19 mouse cellular contexts compared by ENCODE assay signal in genomic region chr1:23418059-23418458, GRCm38 (mm10). TPM values are rescaled to one million over a fixed set of nuclear protein-coding genes. Genes with fewer than 3 reads are reported as not detected.
DNase-seq lines count a peak whose midpoint lies in the region; ATAC-seq and TF ChIP-seq lines count a peak whose summit lies in the region.
"Had no signal": no experiment of that assay in that cellular context is flagged by ENCODE, and none has a peak within 500 bp of the region (broad histone marks: within the 10 kb centered on the region; RNA-seq: fewer than 3 reads in every experiment).

No protein-coding gene starts in this region.

- no peak overlapping the region for H3K4me3 ChIP-seq in lung, embryonic 14.5 days (ENCODE audit: low read depth, low read length)
- H3K4me3 ChIP-seq in liver, embryonic 13.5 days (replicated peaks) = no peak overlapping the region
- no peak overlapping the region for H3K4me3 ChIP-seq in liver, postnatal 0 days (ENCODE audit: low read depth, low read length)
- H3K4me3 ChIP-seq: embryonic facial prominence, embryonic 10.5 days; forebrain, embryonic 10.5 days; gastrocnemius, adult 2 months; heart, embryonic 13.5 days; hindbrain, embryonic 12.5 days had no signal

- WGBS in lung, embryonic 14.5 days = 29% methylated on average over 2 of the region's 2 CpGs
- 51% methylated on average over 2 of the region's 2 CpGs for WGBS in liver, embryonic 13.5 days (ENCODE audit: insufficient replicate concordance)
- 60% methylated on average over 2 of the region's 2 CpGs for WGBS in liver, postnatal 0 days (ENCODE audit: insufficient replicate concordance)

- no peak overlapping the region for H3K9ac ChIP-seq in lung, embryonic 14.5 days
- peak overlapping the region; percentile 34; the same call in 1 of the 2 replicates for H3K9ac ChIP-seq in liver, embryonic 13.5 days
- no peak overlapping the region for H3K9ac ChIP-seq in liver, postnatal 0 days (replicated peaks)
- H3K9ac ChIP-seq: heart, embryonic 13.5 days; hindbrain, embryonic 12.5 days had no signal

- H3K9me3 ChIP-seq in lung, embryonic 14.5 days (ENCODE audit: low read depth, low read length) = no peaks in the 10 kb centered on the region
- no peaks in the 10 kb centered on the region for H3K9me3 ChIP-seq in liver, embryonic 13.5 days (replicated peaks)
- no peaks in the 10 kb centered on the region for H3K9me3 ChIP-seq in liver, postnatal 0 days (ENCODE audit: low read length)
- H3K9me3 ChIP-seq: embryonic facial prominence, embryonic 10.5 days; forebrain, embryonic 10.5 days; heart, embryonic 13.5 days; hindbrain, embryonic 12.5 days had no signal

- H3K27me3 ChIP-seq in lung, embryonic 14.5 days (ENCODE audit: insufficient read depth, low read length) = no peaks in the 10 kb centered on the region
- no peaks in the 10 kb centered on the region for H3K27me3 ChIP-seq in liver, embryonic 13.5 days
- no peaks in the 10 kb centered on the region for H3K27me3 ChIP-seq in liver, postnatal 0 days (ENCODE audit: insufficient read depth, low read length)
- H3K27me3 ChIP-seq: heart, embryonic 13.5 days; hindbrain, embryonic 12.5 days had no signal

- no peak overlapping the region for H3K27ac ChIP-seq in lung, embryonic 14.5 days (ENCODE audit: low read depth)
- H3K27ac ChIP-seq in liver, embryonic 13.5 days = peak overlapping the region; percentile 85
- H3K27ac ChIP-seq in liver, postnatal 0 days (ENCODE audit: low read depth) = peak overlapping the region; percentile 30; the same call in 1 of the 2 replicates
- H3K27ac ChIP-seq: embryonic facial prominence, embryonic 10.5 days; forebrain, embryonic 10.5 days; gastrocnemius, adult 2 months; heart, embryonic 13.5 days; hindbrain, embryonic 12.5 days had no signal

- peaks cover 3% of the 10 kb centered on the region; the same call in 1 of the 2 replicates for H3K4me1 ChIP-seq in lung, embryonic 14.5 days (ENCODE audit: insufficient read depth)
- H3K4me1 ChIP-seq in liver, embryonic 13.5 days (replicated peaks) = peaks cover 35% of the 10 kb centered on the region
- peaks cover 12% of the 10 kb centered on the region for H3K4me1 ChIP-seq in liver, postnatal 0 days (ENCODE audit: insufficient read depth)
- H3K4me1 ChIP-seq: embryonic facial prominence, embryonic 10.5 days; forebrain, embryonic 10.5 days; heart, embryonic 13.5 days; hindbrain, embryonic 12.5 days had no signal

- TF ChIP-seq CTCF in lung, embryonic 14.5 days (IDR thresholded peaks at IDR 0.05; ENCODE audit: low read depth) = no peak
- no peak for TF ChIP-seq CTCF in liver, postnatal 0 days (IDR thresholded peaks at IDR 0.05; ENCODE audit: low read depth)

- no peak overlapping the region for H3K4me2 ChIP-seq in lung, embryonic 14.5 days
- H3K4me2 ChIP-seq in liver, embryonic 13.5 days = peak overlapping the region; percentile 59
- H3K4me2 ChIP-seq in liver, postnatal 0 days (ENCODE audit: low read depth, low read length) = no peak overlapping the region
- H3K4me2 ChIP-seq: heart, embryonic 13.5 days; hindbrain, embryonic 12.5 days had no signal

- TF ChIP-seq EP300 in liver, postnatal 0 days (IDR thresholded peaks at IDR 0.05; ENCODE audit: low read depth) = no peak

- no peaks in the 10 kb centered on the region for H3K36me3 ChIP-seq in lung, embryonic 14.5 days (ENCODE audit: insufficient read depth)
- H3K36me3 ChIP-seq in liver, embryonic 13.5 days = no peaks in the 10 kb centered on the region
- H3K36me3 ChIP-seq in liver, postnatal 0 days (replicated peaks; ENCODE audit: insufficient read depth, low read length) = no peaks in the 10 kb centered on the region
- H3K36me3 ChIP-seq: embryonic facial prominence, embryonic 10.5 days; forebrain, embryonic 10.5 days; heart, embryonic 13.5 days; hindbrain, embryonic 12.5 days had no signal

- peak; percentile 96 for ATAC-seq in lung, embryonic 14.5 days (ENCODE audit: insufficient read depth)
- ATAC-seq in common myeloid progenitor, adult 5-6 weeks (replicated peaks; ENCODE audit: low read depth, poor library complexity, severe bottlenecking) = peak; percentile 2; the same call in 1 of the 2 replicates
- ATAC-seq in liver, embryonic 13.5 days (ENCODE audit: low read depth) = peak; percentile 18; the same call in 1 of the 2 replicates
- no peak for ATAC-seq in liver, postnatal 0 days
- ATAC-seq: forebrain, embryonic 14.5 days had no signal

- peak; percentile 90 for DNase-seq in lung, embryonic 14.5 days
- DNase-seq in lung, adult 18-20 months = no peak
- no peak for DNase-seq in liver, embryonic 13.5 days
- no peak for DNase-seq in liver, postnatal 0 days
- DNase-seq in heart, adult 9 months (ENCODE audit: low spot score in 2 of 2) = no peak
- DNase-seq in adrenal gland, postnatal 36 days = no peak
- DNase-seq: adrenal gland, postnatal 10 days; cerebellum, adult 11-12 months; cerebellum, adult 9-10 months; cerebellum, postnatal 25 days; gastrocnemius, adult 2 months; gastrocnemius, postnatal 25 days; heart, postnatal 4 days had no signal

RNA-seq across cellular contexts. Expression of gene Ogfrl1, which starts 20.5 kb away (rescaled TPM):
- polyA plus RNA-seq in lung, embryonic 14.5 days (2014; fragmentation: Nextera tagmentation; extraction: Ambion mirVana) = 14.2 and 15.6 TPM in 2 replicates
- 55.1 and 61.4 TPM in 2 replicates for total RNA-seq in common myeloid progenitor, adult 5-6 weeks (2017)
- 12.7 and 20.0 TPM in 2 replicates for polyA plus RNA-seq in liver, embryonic 13.5 days (2015; fragmentation: Nextera tagmentation; extraction: Ambion mirVana)
- polyA plus RNA-seq in liver, postnatal 0 days (2015; fragmentation: Nextera tagmentation; extraction: Ambion mirVana) = 8.7 and 11.1 TPM in 2 replicates
- 1 to 10 TPM; 6.4 to 8.1 TPM for total RNA-seq in adrenal gland, postnatal 36 days (2021)
